Mouse (Mus musculus): ENCODE results near the gene Iars2. TPM values are rescaled to one million over a fixed set of nuclear protein-coding genes. Genes with fewer than 3 reads are reported as not detected.

Iars2 gene
- total and polyA plus RNA-seq, 3 experiments, result 39.9 to 43.9 TPM; not detected in 1

DNA sequence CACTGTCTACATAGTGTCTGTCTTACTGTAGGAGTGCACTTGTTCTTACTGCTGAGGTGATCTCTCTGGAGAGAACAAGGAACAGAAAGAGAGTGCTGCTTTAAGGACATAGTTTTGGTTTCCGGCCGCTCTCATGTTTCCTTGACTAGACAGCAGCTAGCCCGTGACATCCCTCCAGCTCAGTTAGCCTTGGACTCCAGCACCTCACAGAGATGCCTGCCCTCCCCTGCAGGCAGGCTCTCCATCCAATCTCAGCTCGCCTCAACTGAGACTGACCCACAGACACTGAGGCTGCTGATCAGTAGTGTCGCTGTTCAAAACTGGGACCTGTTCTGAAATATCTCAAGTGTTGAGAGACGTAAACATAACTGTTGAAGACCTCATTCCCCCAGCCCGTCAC lies 53.2 kb downstream of the Iars2 start:
- no peaks in the 10 kb centered on the region for H3K9me3 ChIP-seq (replicated peaks; ENCODE audit: insufficient read depth, low read length)
- TF ChIP-seq UBTF (IDR thresholded peaks at IDR 0.05; ENCODE audit: borderline replicate concordance, insufficient read depth, low read depth, low read length) (no peak), CHD1 (IDR thresholded peaks at IDR 0.05; ENCODE audit: low read depth, low read length) (no peak), ZMIZ1 (IDR thresholded peaks at IDR 0.05; ENCODE audit: low read depth, low read length) (no peak), BHLHE40 (IDR thresholded peaks at IDR 0.05; ENCODE audit: borderline replicate concordance, low read depth, low read length) (no peak), MYB (IDR thresholded peaks at IDR 0.05; ENCODE audit: low read depth, low read length) (no peak), POLR2AphosphoS5 (IDR thresholded peaks at IDR 0.05; ENCODE audit: borderline replicate concordance, low read depth, low read length) (no peak), ZKSCAN1 (IDR thresholded peaks at IDR 0.05; ENCODE audit: low read depth, low read length) (no peak), JUND (IDR thresholded peaks at IDR 0.05; ENCODE audit: low read depth, low read length) (no peak)

DNA sequence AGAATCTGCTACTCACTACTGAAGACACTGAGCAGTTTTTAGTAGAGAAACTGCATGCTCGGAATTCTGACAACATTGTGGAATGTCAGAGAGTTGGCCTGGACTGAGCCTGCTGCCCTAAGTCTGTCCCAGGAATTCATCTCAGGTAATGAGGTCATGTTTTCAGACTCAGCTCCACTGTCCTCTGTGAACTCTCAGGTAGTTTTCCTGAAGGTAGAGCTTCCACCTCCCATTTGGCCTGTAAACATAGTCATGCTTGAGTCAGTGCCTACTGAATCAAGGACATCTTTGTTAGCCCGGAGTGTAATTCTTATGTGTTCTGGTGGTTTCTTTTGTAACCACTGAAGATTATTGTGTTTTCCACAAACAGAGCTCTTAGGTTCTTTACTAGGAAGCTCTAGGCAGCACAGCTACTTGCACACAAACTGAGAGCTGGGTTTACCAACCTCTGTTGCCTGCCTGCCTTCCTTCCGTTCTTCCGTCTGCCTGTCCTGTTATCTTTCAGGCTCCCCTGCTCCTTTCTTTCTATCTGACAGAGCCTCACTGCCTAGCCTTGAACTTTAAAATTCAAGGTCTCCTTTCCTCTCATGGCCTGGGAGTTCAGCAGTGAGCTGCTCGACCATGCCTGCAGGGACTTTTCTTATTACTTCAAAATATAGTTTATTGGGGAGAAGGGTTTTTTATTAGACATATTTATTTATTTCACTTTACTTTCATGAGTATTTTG lies 54.2 kb downstream of the Iars2 start:
- Histone ChIP-seq H3K27ac (ENCODE audit: control insufficient read depth, low read depth, low read length) (no peak overlapping the region), H3K36me3 (ENCODE audit: control insufficient read depth in 1 of 2, insufficient read depth in 2 of 2, low read length in 2 of 2) (peaks cover 0 to 12% of the 10 kb centered on the region in 2 experiments; a peak in 2 of 4 replicates), H3K27me3 (ENCODE audit: control insufficient read depth in 1 of 2, insufficient read depth in 2 of 2, low read length in 2 of 2) (no peaks in the 10 kb centered on the region), H3K4me1 (ENCODE audit: control insufficient read depth in 1 of 2, insufficient read depth in 2 of 2, low read length in 2 of 2) (no peaks in the 10 kb centered on the region), H3K79me2 (ENCODE audit: control insufficient read depth, insufficient read depth, low read length, poor library complexity) (no peaks in the 10 kb centered on the region), H3K9ac (ENCODE audit: control insufficient read depth, low read depth, low read length, poor library complexity, severe bottlenecking) (no peak overlapping the region), H3K9me3 (replicated peaks; ENCODE audit: insufficient read depth, low read length) (no peaks in the 10 kb centered on the region), H3K4me3 (ENCODE audit: control insufficient read depth in 1 of 2, insufficient read depth in 1 of 2, low read depth in 2 of 2, low read length in 2 of 2) (no peak overlapping the region)
- TF ChIP-seq POLR2AphosphoS5 (IDR thresholded peaks at IDR 0.05; ENCODE audit: borderline replicate concordance, low read depth, low read length), result no peak
- no peak for TF ChIP-seq MAFK (IDR thresholded peaks at IDR 0.05; ENCODE audit: borderline replicate concordance, low read depth, low read length)
- TF ChIP-seq POLR2A (IDR thresholded peaks at IDR 0.05; ENCODE audit: control insufficient read depth in 1 of 2, insufficient read depth in 1 of 2, low read depth in 1 of 2, low read length in 2 of 2, poor library complexity in 1 of 2), result no peak
- TF ChIP-seq MEF2A (IDR thresholded peaks at IDR 0.05; ENCODE audit: extremely low read depth, insufficient replicate concordance, low read depth, low read length, poor library complexity, severe bottlenecking), result no peak
- TF ChIP-seq ZNF384 (IDR thresholded peaks at IDR 0.05; ENCODE audit: low read depth, low read length), result no peak
- no peak for TF ChIP-seq MXI1 (IDR thresholded peaks at IDR 0.05; ENCODE audit: low read depth, low read length)
- TF ChIP-seq GABPA (IDR thresholded peaks at IDR 0.05; ENCODE audit: low read depth, low read length), result no peak
- no peak for TF ChIP-seq HCFC1 (IDR thresholded peaks at IDR 0.05; ENCODE audit: low read depth, low read length)
- no peak for TF ChIP-seq MAX (IDR thresholded peaks at IDR 0.05; ENCODE audit: low read length)
- TF ChIP-seq SMC3 (IDR thresholded peaks at IDR 0.05; ENCODE audit: low read depth, low read length), result no peak
- no peak for TF ChIP-seq KAT2A (conservative IDR thresholded peaks at IDR 0.05; ENCODE audit: low read depth, low read length)
- no peak for TF ChIP-seq RCOR1 (IDR thresholded peaks at IDR 0.05; ENCODE audit: low read depth, low read length)
- TF ChIP-seq MAZ (IDR thresholded peaks at IDR 0.05; ENCODE audit: low read depth, low read length), result no peak
- no peak for TF ChIP-seq BHLHE40 (IDR thresholded peaks at IDR 0.05; ENCODE audit: borderline replicate concordance, low read depth, low read length)
- no peak for TF ChIP-seq CHD2 (IDR thresholded peaks at IDR 0.05; ENCODE audit: low read length)
- no peak for TF ChIP-seq UBTF (IDR thresholded peaks at IDR 0.05; ENCODE audit: borderline replicate concordance, insufficient read depth, low read depth, low read length)
- TF ChIP-seq CTCF (IDR thresholded peaks at IDR 0.05 in 2 of 3, conservative IDR thresholded peaks at IDR 0.05 in 1 of 3; ENCODE audit: control insufficient read depth in 1 of 3, insufficient read depth in 1 of 3, low read depth in 2 of 3, low read length in 3 of 3, poor library complexity in 1 of 3, severe bottlenecking in 1 of 3), result no peak
- TF ChIP-seq MYC (IDR thresholded peaks at IDR 0.05; ENCODE audit: low read depth, low read length), result no peak
- DNase-seq (ENCODE audit: low read depth, low spot score), result no peak

More for the DNA sequence above, 53.2 kb downstream of the Iars2 start:
- Histone ChIP-seq H3K27me3 (ENCODE audit: control insufficient read depth in 1 of 2, insufficient read depth in 2 of 2, low read length in 2 of 2) (no peaks in the 10 kb centered on the region), H3K79me2 (ENCODE audit: control insufficient read depth, insufficient read depth, low read length, poor library complexity) (no peaks in the 10 kb centered on the region), H3K36me3 (ENCODE audit: control insufficient read depth in 1 of 2, insufficient read depth in 2 of 2, low read length in 2 of 2) (peaks cover 0 to 14% of the 10 kb centered on the region in 2 experiments; a peak in 2 of 4 replicates), H3K27ac (ENCODE audit: control insufficient read depth, low read depth, low read length) (no peak overlapping the region), H3K4me1 (ENCODE audit: control insufficient read depth in 1 of 2, insufficient read depth in 2 of 2, low read length in 2 of 2) (no peaks in the 10 kb centered on the region), H3K4me3 (ENCODE audit: control insufficient read depth in 1 of 2, insufficient read depth in 1 of 2, low read depth in 2 of 2, low read length in 2 of 2) (no peak overlapping the region), H3K9ac (ENCODE audit: control insufficient read depth, low read depth, low read length, poor library complexity, severe bottlenecking) (no peak overlapping the region)
- no peak for DNase-seq (ENCODE audit: low read depth, low spot score)

All from MEL (cell line).